27 mouse cellular contexts compared by ENCODE assay signal in genomic region chr1:142708263-142708662, GRCm38 (mm10).
"Had no signal": no experiment of that assay in that cellular context is flagged by ENCODE, and none has a peak within 500 bp of the region (broad histone marks: within the 10 kb centered on the region; RNA-seq: fewer than 3 reads in every experiment).

No protein-coding gene starts in this region.

- H3K27me3 ChIP-seq: heart, embryonic 13.5 days; heart, embryonic 15.5 days; hindbrain, embryonic 13.5 days; hindbrain, embryonic 15.5 days; kidney, embryonic 15.5 days; limb, embryonic 12.5 days; liver, embryonic 13.5 days had no signal

- H3K9ac ChIP-seq: heart, embryonic 13.5 days; heart, embryonic 15.5 days; hindbrain, embryonic 13.5 days; hindbrain, embryonic 15.5 days; kidney, embryonic 15.5 days; limb, embryonic 12.5 days; liver, embryonic 13.5 days had no signal

- ATAC-seq: hindbrain, postnatal 0 days; intestine, embryonic 16.5 days had no signal

- DNase-seq: gastrocnemius, postnatal 14 days; gastrocnemius, postnatal 36 days; heart, adult 11 months; heart, adult 2 months; heart, postnatal 14 days; heart, postnatal 36 days; kidney, adult 11 months; kidney, adult 2 months; kidney, adult 9 months; kidney, postnatal 14 days; kidney, postnatal 36 days; layer of hippocampus, adult 9-11 months; liver; liver, embryonic 13.5 days had no signal

- H3K4me2 ChIP-seq: heart, embryonic 11.5 days; heart, embryonic 13.5 days; heart, embryonic 15.5 days; hindbrain, embryonic 13.5 days; hindbrain, embryonic 15.5 days; kidney, embryonic 15.5 days; limb, embryonic 12.5 days; liver, embryonic 11.5 days; liver, embryonic 13.5 days had no signal

- H3K36me3 ChIP-seq: heart, embryonic 13.5 days; heart, embryonic 15.5 days; hindbrain, embryonic 13.5 days; hindbrain, embryonic 15.5 days; kidney, embryonic 15.5 days; limb, embryonic 10.5 days; limb, embryonic 12.5 days; liver, embryonic 13.5 days had no signal

- H3K4me3 ChIP-seq: heart, adult 2 months; heart, embryonic 13.5 days; heart, embryonic 15.5 days; hindbrain, embryonic 13.5 days; hindbrain, embryonic 15.5 days; kidney, embryonic 15.5 days; left cerebral cortex, adult 2 months; limb, embryonic 10.5 days; limb, embryonic 12.5 days; liver, embryonic 13.5 days had no signal

- H3K9me3 ChIP-seq: heart, embryonic 13.5 days; heart, embryonic 15.5 days; hindbrain, embryonic 13.5 days; hindbrain, embryonic 15.5 days; kidney, embryonic 15.5 days; limb, embryonic 10.5 days; limb, embryonic 12.5 days; liver, embryonic 13.5 days had no signal

- H3K27ac ChIP-seq: heart, adult 2 months; heart, embryonic 13.5 days; heart, embryonic 15.5 days; hindbrain, embryonic 13.5 days; hindbrain, embryonic 15.5 days; hindbrain, postnatal 0 days; kidney, embryonic 15.5 days; kidney, postnatal 0 days; left cerebral cortex, adult 2 months; limb, embryonic 10.5 days; limb, embryonic 12.5 days; liver, embryonic 13.5 days had no signal

- H3K4me1 ChIP-seq: heart, embryonic 13.5 days; heart, embryonic 15.5 days; hindbrain, embryonic 13.5 days; hindbrain, embryonic 15.5 days; kidney, embryonic 15.5 days; limb, embryonic 10.5 days; limb, embryonic 12.5 days; liver, embryonic 13.5 days had no signal
